Mouse (Mus musculus) liver, embryonic 16.5 days (tissue): ENCODE data around the gene Gm42906. TPM values are rescaled to one million over a fixed set of nuclear protein-coding genes. Genes with fewer than 3 reads are reported as not detected.

Source experiments
- ATAC-seq: fragments of 200-750 bp; cut with Nextera tagmentation; 2 replicates; pipeline ENCODE4 v1.8.0; 2017; ENCODE audit warnings: low read depth, mild to moderate bottlenecking, moderate number of reproducible peaks, moderate library complexity
- H3K27ac ChIP-seq: fragments of 300-500 bp; sonication (generic); 2 replicates; pipeline ENCODE4 v1.5.1; 2014; ENCODE audit warnings: mild to moderate bottlenecking, low read length
- H3K27me3 ChIP-seq: fragments of 300-500 bp; sonication (generic); 2 replicates; pipeline ENCODE4 v1.6.1; 2014; ENCODE audit warnings: low read depth, low read length, mixed read lengths; ENCODE audit not compliant: control insufficient read depth, insufficient read depth
- H3K36me3 ChIP-seq: fragments of 300-500 bp; sonication (generic); 2 replicates; pipeline ENCODE4 v1.6.1; 2014; ENCODE audit warnings: mild to moderate bottlenecking; ENCODE audit not compliant: control insufficient read depth, insufficient read depth
- H3K4me1 ChIP-seq: fragments of 300-500 bp; sonication (generic); 2 replicates; pipeline ENCODE4 v1.6.1; 2014; ENCODE audit warnings: low read depth, low read length, mixed read lengths; ENCODE audit not compliant: control insufficient read depth
- H3K4me2 ChIP-seq: fragments of 300-500 bp; sonication (generic); 2 replicates; pipeline ENCODE4 v1.6.1; 2014; ENCODE audit warnings: low read depth, low read length, mixed read lengths
- H3K4me3 ChIP-seq: fragments of 300-500 bp; sonication (generic); 2 replicates; pipeline ENCODE4 v1.5.1; 2014; ENCODE audit warnings: low read depth, mild to moderate bottlenecking, low read length
- H3K9ac ChIP-seq: fragments of 300-500 bp; sonication (generic); 2 replicates; pipeline ENCODE4 v1.6.1; 2014; ENCODE audit warnings: low read depth, low read length
- H3K9me3 ChIP-seq: fragments of 300-500 bp; sonication (generic); replicated peaks from 2 replicates; pipeline ENCODE4 v1.6.1; 2016; ENCODE audit warnings: low read length; ENCODE audit not compliant: control insufficient read depth
- WGBS: fragments of 180-500 bp; shearing (Covaris S2); extraction: QIAGEN DNeasy Blood & Tissue Kit; methylation state at CpG from one replicate; pipeline ENCODE4 v1.1.7; 2014; ENCODE audit not compliant: insufficient replicate concordance; 5-methylcytosine and 5-hydroxymethylcytosine counted together
- polyA plus RNA-seq: library from polyadenylated mRNA; unstranded; fragments of >200 nt; fragmentation: Nextera tagmentation; extraction: Ambion mirVana; gene quantifications from 2 replicates; pipeline ENCODE4 v1.2.1, GENCODE M21; 2015

Gene Gm42906
- polyA plus RNA-seq, 1 experiment from 2014 or later: not detected

DNA sequence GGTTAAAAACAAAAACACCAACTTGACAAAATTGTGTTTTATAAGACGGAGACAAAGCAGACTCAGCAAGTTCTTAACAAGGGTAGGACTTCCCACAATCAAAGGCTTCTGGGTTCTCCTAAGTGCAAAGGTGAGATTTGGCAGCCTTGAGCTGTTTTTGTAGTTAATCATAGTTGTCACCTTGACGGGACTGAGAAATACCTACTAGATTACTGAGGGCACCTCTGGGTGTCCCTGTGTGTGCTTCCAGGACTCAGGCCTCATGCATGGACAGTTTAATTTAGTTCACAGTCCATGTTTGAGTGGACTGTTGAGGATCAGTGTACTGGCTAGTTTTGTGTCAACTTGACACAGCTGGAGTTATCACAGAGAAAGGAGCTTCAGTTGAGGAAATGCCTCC is 403.5 kb downstream of the Gm42906 start:
- no peaks in the 10 kb centered on the region for H3K9me3 ChIP-seq
- ATAC-seq: no peak
- 62% methylated on average over 2 of the region's 2 CpGs for WGBS
- no peak overlapping the region for H3K4me2 ChIP-seq
- no peak overlapping the region for H3K9ac ChIP-seq
- no peaks in the 10 kb centered on the region for H3K36me3 ChIP-seq
- no peaks in the 10 kb centered on the region for H3K27me3 ChIP-seq
- H3K27ac ChIP-seq: no peak overlapping the region
- H3K4me3 ChIP-seq: no peak overlapping the region
- no peaks in the 10 kb centered on the region for H3K4me1 ChIP-seq

- no peak for ATAC-seq
- no peak overlapping the region for H3K27ac ChIP-seq
Measured at GRCm38 (mm10) chr5:151023461-151023860, 404.5 kb downstream of the Gm42906 start.

GRCm38 (mm10) chr5:151022939-151023338 is 405.0 kb downstream of the Gm42906 start:
- no peak overlapping the region for H3K4me2 ChIP-seq

More at GRCm38 (mm10) chr5:151023461-151023860, 404.5 kb downstream of the Gm42906 start:
- no peaks in the 10 kb centered on the region for H3K36me3 ChIP-seq
- H3K27me3 ChIP-seq: no peaks in the 10 kb centered on the region
- H3K9ac ChIP-seq: no peak overlapping the region
- H3K4me1 ChIP-seq: no peaks in the 10 kb centered on the region
- no peaks in the 10 kb centered on the region for H3K9me3 ChIP-seq
- H3K4me2 ChIP-seq: no peak overlapping the region
- no peak overlapping the region for H3K4me3 ChIP-seq
- 38% methylated on average over 8 of the region's 8 CpGs for WGBS

GRCm38 (mm10) chr5:151022026-151022425 is 405.9 kb downstream of the Gm42906 start:
- Histone ChIP-seq H3K4me1 (no peaks in the 10 kb centered on the region), H3K4me3 (no peak overlapping the region), H3K36me3 (no peaks in the 10 kb centered on the region), H3K4me2 (no peak overlapping the region), H3K27me3 (no peaks in the 10 kb centered on the region), H3K9ac (no peak overlapping the region), H3K27ac (no peak overlapping the region), H3K9me3 (no peaks in the 10 kb centered on the region)
- 69% methylated on average over 7 of the region's 7 CpGs for WGBS
- ATAC-seq: no peak

More at GRCm38 (mm10) chr5:151022939-151023338, 405.0 kb downstream of the Gm42906 start:
- Histone ChIP-seq H3K27me3 (no peaks in the 10 kb centered on the region), H3K9ac (no peak overlapping the region), H3K27ac (no peak overlapping the region), H3K9me3 (no peaks in the 10 kb centered on the region), H3K4me3 (no peak overlapping the region), H3K36me3 (no peaks in the 10 kb centered on the region), H3K4me1 (no peaks in the 10 kb centered on the region)
- 42% methylated on average over 1 of the region's 1 CpGs for WGBS
- no peak for ATAC-seq

DNA sequence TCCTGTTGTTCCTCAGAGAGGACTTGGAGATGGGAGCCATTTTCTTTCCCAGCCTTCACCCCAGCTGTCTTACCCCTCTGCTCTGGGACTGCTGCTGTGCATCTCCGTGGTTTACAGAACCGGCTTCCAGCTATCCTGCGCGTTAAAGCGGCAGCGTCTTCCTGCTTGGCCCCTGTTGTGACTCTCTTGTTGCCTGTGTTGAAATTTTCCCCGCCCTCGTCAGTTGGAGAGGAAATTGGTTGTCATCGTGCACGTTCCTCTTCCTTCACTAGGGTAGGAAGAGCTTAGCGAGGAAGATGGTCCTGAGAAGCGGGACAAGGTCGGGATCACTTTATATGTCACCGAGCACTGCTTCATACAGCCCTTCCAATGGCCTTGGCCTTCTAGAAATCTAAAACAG is 407.1 kb downstream of the Gm42906 start:
- no peaks in the 10 kb centered on the region for H3K27me3 ChIP-seq
- no peaks in the 10 kb centered on the region for H3K4me1 ChIP-seq
- peak overlapping the region; percentile 3; the same call in 1 of the 2 replicates for H3K4me3 ChIP-seq
- H3K9me3 ChIP-seq: no peaks in the 10 kb centered on the region
- no peak overlapping the region for H3K9ac ChIP-seq
- no peak overlapping the region for H3K4me2 ChIP-seq
- ATAC-seq: peak; percentile 39; the same call in 1 of the 2 replicates
- WGBS: 34% methylated on average over 14 of the region's 14 CpGs
- H3K27ac ChIP-seq: no peak overlapping the region
- H3K36me3 ChIP-seq: no peaks in the 10 kb centered on the region

GRCm38 (mm10) chr5:151020031-151020820 is 407.7 kb downstream of the Gm42906 start:
- no peak overlapping the region for H3K9ac ChIP-seq

DNA sequence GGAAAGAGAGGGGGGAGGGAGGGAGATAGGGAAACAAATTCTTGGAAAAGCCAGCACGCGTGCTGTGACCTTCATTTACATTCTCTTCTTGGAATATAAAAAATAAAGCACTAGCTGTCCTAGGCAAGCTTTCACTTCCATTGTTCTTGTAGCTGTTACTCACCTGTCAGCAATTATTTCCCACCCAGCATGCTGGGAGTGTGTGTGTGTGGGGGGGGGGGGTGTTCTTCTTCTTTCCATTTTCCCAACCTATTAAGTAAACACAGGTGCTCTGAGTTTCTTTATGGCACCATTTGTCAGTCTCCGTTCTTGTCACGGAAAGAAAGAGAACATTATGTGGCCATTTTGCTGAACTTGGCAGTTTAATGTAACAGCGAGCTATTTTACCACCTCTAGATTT is 409.0 kb downstream of the Gm42906 start:
- H3K9me3 ChIP-seq: no peaks in the 10 kb centered on the region
- H3K4me3 ChIP-seq: no peak overlapping the region
- WGBS: 66% methylated on average over 5 of the region's 5 CpGs
- no peaks in the 10 kb centered on the region for H3K36me3 ChIP-seq
- no peaks in the 10 kb centered on the region for H3K27me3 ChIP-seq
- ATAC-seq: no peak
- H3K4me2 ChIP-seq: no peak overlapping the region
- no peak overlapping the region for H3K9ac ChIP-seq
- no peaks in the 10 kb centered on the region for H3K4me1 ChIP-seq
- H3K27ac ChIP-seq: no peak overlapping the region

More at GRCm38 (mm10) chr5:151020031-151020820, 407.7 kb downstream of the Gm42906 start:
- H3K4me3 ChIP-seq: peak overlapping the region; percentile 3; the same call in 1 of the 2 replicates
- H3K4me2 ChIP-seq: no peak overlapping the region
- no peaks in the 10 kb centered on the region for H3K36me3 ChIP-seq
- WGBS: 55% methylated on average over 13 of the region's 13 CpGs
- no peak overlapping the region for H3K27ac ChIP-seq
- no peaks in the 10 kb centered on the region for H3K4me1 ChIP-seq
- H3K9me3 ChIP-seq: no peaks in the 10 kb centered on the region
- H3K27me3 ChIP-seq: no peaks in the 10 kb centered on the region
- no peak for ATAC-seq

DNA sequence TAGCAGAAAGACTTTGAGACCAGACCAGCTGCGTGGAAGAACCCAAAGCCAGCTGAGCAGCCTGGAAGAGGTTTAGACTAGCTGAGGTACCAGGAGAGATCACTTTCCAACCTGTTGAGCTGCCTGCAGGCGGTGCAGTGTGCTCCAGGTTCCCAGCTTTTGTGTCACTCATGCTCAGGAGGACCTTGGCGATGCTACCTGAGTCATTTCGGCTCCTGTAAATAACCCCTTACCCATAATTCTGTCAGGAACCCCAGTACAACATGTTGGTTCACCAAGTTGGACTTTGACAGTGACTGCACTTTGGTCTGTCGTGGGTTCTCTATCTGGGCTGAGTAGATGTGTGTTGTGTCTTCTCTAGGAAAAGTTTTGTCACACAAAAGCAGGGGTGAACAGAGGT is 409.5 kb downstream of the Gm42906 start:
- H3K4me2 ChIP-seq: no peak overlapping the region
- H3K27ac ChIP-seq: no peak overlapping the region
- H3K36me3 ChIP-seq: no peaks in the 10 kb centered on the region
- no peak overlapping the region for H3K4me3 ChIP-seq
- H3K27me3 ChIP-seq: no peaks in the 10 kb centered on the region
- H3K9me3 ChIP-seq: no peaks in the 10 kb centered on the region
- H3K4me1 ChIP-seq: no peaks in the 10 kb centered on the region
- WGBS: 42% methylated on average over 5 of the region's 5 CpGs
- no peak for ATAC-seq
- no peak overlapping the region for H3K9ac ChIP-seq
